Mouse (Mus musculus) CH12F3 (cell line): ENCODE data around the gene Arhgef1.

Source experiments
- in situ Hi-C: fragments of 300-500 bp; cut with MboI; formaldehyde crosslinking; loops from 2 replicates; pipeline ENCODE4 v1.14.3; 2020; ENCODE audit warnings: low sequenced_read_pairs

Arhgef1 gene

GRCm38 (mm10) chr7:24974893-24975595 lies 72.3 kb downstream of the Arhgef1 start:
- in situ Hi-C loops, result no loop called here
